Mouse (Mus musculus) large intestine, adult 2 months (tissue): Measurements from ENCODE around the gene Lypd6b. TPM values are rescaled to one million over a fixed set of nuclear protein-coding genes. Genes with fewer than 3 reads are reported as not detected.

Experiments
- DNase-seq: peaks from one replicate; pipeline ENCODE4 v3.0.0-alpha.2; 2012; ENCODE audit warnings: low read depth, low spot score
- WGBS: fragments of 180-500 bp; shearing (Covaris S2); methylation state at CpG from one replicate; pipeline ENCODE4 v1.1.7; 2018; 5-methylcytosine and 5-hydroxymethylcytosine counted together
- polyA plus RNA-seq: library from polyadenylated mRNA; depleted of rRNA; stranded (reverse); fragments of >200 nt; gene quantifications from 2 replicates; pipeline ENCODE4 v1.2.3, GENCODE M21; 2012; rRNA removed

Lypd6b gene
- polyA plus RNA-seq, 1 experiment, result 0.33 TPM

GRCm38 (mm10) chr2:49997216-49997615 lies 209.7 kb downstream of the Lypd6b start:
- DNase-seq, result no peak
- 84% methylated on average over 1 of the region's 1 CpGs for WGBS

Other genes starting within 250 kb of the Lypd6b start
- gene Kif5c, start 168.4 kb upstream of the Lypd6b start, polyA plus RNA-seq, result 0.27 and 0.56 TPM in 2 replicates